Mouse (Mus musculus) liver, postnatal 0 days (tissue): Measurements from ENCODE around the gene Zdhhc21.

ENCODE experiments used
- CTCF ChIP-seq: sonication (generic); IDR thresholded peaks from 2 replicates; pipeline ENCODE4 v1.5.1; 2016; ENCODE audit warnings: antibody characterized with exemption, low read depth
- EP300 ChIP-seq: IDR thresholded peaks from 2 replicates; pipeline ENCODE4 v1.6.1; 2016; ENCODE audit warnings: antibody characterized with exemption, low read depth, mild to moderate bottlenecking

DNA sequence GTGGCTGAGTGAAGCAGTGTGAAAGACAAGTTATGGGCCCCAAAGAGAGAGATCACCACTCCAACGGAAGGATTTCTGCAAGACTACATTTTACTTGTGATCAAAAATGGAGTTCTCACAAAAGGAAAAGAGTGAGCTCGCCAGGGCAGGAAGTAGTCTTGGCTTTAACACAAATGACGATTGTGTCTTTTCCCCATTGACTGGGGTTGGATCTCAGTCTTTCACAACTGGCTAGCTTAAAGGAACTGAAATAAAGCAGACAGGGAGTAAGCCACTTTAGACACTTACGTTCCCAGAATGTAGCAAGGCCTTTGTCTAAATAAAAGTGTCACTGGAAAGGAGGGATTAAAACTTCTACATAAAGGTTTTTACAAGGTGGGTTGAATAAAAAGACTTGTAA, 7.4 kb upstream of the Zdhhc21 start:
- no peak for TF ChIP-seq CTCF
- TF ChIP-seq EP300 = no peak
